Mouse (Mus musculus) heart, postnatal 14 days (tissue): ENCODE results near the gene Pradc1. TPM values are rescaled to one million over a fixed set of nuclear protein-coding genes. Genes with fewer than 3 reads are reported as not detected.

ENCODE experiments used
- DNase-seq, 2 experiments: peaks; one replicate each; pipeline ENCODE4 v3.0.0; 2021 to 2022
- intact Hi-C: fragments of 180-260 bp; cut with DNase I; formaldehyde crosslinking; loops from one replicate; pipeline ENCODE4 v1.15.1; 2025
- long read RNA-seq, 2 experiments: library from polyadenylated mRNA; stranded (forward); transcript quantifications; one replicate each; pipeline ENCODE4 v2.0.0; 2021
- total RNA-seq, 2 experiments: library from RNA; stranded (reverse); gene quantifications; 2 replicates each; pipeline ENCODE4 v1.2.3; 2021

Gene Pradc1
- 10 to 100 TPM; 14.3 to 15.5 TPM for total RNA-seq
- long read RNA-seq, experiment 1, partial matches to known transcripts, result 1 of 14 reads
- long read RNA-seq, experiment 1, other reads (novel, unspliced or antisense), result 7 of 14 reads
- long read RNA-seq, experiment 2, partial matches to known transcripts, result 0 of 9 reads
- long read RNA-seq, experiment 2, other reads (novel, unspliced or antisense), result 3 of 9 reads

DNA sequence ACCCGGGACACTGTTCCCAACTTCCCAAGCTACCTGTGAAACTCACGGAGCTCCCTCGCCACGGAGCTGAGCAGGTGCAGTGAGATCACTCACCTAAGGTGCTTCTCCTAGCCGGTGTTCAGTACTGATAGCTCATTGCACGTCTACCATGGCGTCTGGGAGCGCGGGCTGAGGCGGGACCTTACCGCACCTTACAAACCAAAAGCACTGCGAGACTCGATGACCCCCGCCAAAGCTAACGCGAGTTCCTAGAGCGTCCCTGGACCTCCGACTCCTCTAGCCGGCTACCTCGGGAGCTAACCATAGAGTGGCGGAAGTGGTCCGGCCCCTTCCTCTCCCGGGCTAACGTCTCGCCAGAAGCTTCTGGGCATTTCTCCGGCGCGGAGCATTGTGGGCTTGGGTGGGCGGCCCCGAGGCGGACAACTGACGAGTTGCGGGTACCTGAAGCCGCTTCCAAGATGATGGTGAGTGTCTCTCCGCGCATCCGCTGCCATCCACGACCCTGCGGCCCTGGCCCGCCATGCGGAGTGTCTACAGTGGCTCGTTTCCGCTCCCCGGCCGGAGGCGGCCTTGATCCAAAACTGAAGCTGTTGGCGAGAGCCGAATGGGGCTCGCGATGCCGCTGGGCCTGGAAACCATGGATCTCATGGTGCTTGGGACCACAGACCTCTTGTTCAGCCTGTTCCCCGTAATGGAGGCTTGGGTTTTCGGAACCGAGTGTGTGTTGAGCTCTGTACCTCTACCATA lies at the start of gene Pradc1:
TSS of gene Pradc1 (minus strand) at position 307 of the 747 bp plus-strand sequence.
- intact Hi-C loops, result loop anchor here (10.0 kb wide), 1 partner anchor 483 kb away; no protein-coding TSS in a partner anchor
- DNase-seq, result peak; percentile 96 to 97

DNA sequence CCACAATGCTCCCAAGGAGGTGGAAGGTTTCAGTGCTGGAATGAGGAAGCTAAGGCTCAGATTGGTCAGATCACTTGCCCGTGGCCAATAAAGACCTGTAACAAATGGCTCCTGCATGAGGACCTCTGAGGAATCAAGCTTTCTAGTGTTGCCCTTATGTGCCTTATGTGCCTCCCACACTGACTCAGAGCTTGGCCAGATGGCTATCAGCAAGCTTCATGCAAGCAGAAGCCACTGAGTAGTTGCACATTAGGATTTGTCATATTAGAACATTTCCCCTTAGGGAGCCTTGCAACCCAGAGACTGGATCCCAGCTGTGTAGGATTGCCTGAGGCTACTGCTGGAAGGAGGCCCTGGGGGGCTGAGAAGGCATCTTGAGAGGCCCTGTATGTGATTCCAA lies 48.6 kb upstream of the Pradc1 start:
- intact Hi-C loops, result no loop called here
- no peak for DNase-seq

GRCm38 (mm10) chr6:85498147-85498546 lies 46.4 kb upstream of the Pradc1 start:
- no peak for DNase-seq
- intact Hi-C loops, result no loop called here

DNA sequence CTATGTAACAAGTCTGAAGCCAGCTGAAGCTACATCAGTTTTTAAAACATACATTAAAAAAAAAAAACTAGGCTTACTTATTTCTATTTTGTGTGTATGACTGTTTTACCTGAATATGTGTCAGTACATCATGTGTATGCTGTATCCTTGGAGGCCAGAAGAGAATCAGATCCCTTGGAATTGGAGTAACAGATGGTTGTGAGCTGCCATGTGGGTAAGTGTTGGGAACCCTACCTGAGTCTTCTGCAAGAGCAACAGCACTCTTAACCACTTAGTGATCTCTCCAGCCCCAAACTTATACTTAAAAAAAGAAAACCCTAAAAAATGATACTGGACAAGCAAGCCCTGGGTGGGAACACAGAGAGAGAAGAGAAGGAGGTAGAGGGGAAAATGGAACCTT lies 45.2 kb upstream of the Pradc1 start:
- intact Hi-C loops, result no loop called here
- DNase-seq, result no peak

DNA sequence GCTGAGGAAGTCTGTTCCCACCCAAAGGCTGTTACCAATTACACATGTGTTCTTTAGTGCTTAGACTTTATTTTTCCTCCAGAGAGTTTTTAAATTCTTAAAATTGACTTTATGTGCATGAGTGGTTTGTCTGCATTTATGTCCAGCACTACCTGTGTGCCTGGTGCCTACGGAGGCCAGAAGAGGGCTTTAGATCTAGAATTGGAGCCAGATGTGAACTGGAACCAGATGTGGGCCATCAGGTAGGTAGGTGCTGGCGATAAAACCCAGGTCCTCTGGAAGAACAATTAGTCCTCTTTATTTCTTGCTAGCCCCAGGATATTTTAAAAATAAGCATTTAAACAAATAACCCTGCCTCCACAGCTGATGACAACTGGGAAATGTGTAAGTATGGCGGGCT lies 39.8 kb upstream of the Pradc1 start:
- no peak for DNase-seq
- intact Hi-C loops, result no loop called here

DNA sequence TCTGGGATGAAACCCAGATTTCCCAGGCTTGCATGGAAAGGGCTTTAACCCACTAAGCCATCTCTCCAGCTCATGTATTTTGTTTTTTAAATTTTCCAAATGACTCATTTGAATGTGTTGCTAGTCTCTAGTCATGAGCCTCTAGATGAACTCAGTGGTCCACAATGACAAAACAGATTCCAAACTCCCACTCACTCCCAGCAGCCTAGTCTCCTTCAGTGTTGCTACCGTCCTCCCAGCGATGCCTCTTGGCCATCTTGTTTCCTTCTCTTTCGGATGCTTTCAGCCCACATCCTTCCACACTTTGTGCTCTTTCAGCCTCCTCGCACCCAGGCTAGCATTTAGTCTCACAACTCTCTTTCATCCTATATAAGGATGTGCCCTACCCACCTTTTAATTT lies 38.5 kb upstream of the Pradc1 start:
- intact Hi-C loops, result no loop called here
- no peak for DNase-seq

- no peak for DNase-seq
- intact Hi-C loops, result no loop called here
Observed at GRCm38 (mm10) chr6:85489717-85490116, 37.9 kb upstream of the Pradc1 start.

- no peak for DNase-seq
- intact Hi-C loops, result no loop called here
Observed at GRCm38 (mm10) chr6:85488510-85488909, 36.7 kb upstream of the Pradc1 start.

GRCm38 (mm10) chr6:85485738-85486137 lies 34.0 kb upstream of the Pradc1 start:
- DNase-seq, result no peak
- intact Hi-C loops, result no loop called here

DNA sequence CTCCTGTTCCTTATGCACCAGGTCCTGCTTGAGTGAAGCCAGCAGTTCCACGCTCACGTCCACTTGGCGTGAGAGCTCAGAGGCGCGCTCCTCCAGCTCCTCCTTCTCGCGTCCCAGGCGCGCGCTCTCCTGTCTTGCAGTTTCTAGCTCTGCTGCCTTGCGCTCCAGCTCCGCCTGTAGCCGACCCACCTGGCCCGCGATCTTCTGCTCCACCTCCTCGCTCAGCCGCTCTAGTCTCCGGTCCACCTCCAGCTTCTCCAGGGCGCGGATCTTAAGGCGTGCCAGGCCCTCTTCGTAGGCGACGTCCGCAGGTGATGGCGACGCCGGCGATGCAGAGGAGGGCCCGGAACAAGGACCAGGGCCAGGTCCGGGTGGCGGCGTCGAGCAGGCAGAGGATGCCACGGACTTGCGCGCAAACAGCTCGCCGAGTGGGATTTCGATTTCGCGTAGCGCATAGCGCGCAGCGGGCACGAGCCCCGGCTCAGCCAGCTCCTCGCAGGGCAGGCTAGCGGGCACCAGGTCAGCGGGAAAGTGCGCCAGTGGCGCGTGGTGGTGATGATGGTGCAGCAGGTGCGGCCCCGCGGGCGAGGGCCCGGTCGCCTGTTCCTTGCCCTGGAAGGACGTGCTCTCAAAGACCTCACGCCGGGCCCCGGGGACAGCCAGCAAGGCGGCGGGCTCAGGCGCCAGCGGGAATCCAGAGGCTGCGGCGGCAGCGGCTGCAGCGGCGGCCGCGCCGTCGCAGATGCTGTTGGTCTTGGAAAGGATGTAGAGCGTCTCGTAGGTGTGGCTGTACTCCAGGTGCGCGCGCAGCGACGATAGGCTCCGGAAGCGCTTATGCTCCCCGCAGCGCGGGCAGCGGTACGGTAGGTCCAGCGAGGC lies 32.3 kb upstream of the Pradc1 start:
- intact Hi-C loops, result no loop called here
- DNase-seq, result no peak

DNA sequence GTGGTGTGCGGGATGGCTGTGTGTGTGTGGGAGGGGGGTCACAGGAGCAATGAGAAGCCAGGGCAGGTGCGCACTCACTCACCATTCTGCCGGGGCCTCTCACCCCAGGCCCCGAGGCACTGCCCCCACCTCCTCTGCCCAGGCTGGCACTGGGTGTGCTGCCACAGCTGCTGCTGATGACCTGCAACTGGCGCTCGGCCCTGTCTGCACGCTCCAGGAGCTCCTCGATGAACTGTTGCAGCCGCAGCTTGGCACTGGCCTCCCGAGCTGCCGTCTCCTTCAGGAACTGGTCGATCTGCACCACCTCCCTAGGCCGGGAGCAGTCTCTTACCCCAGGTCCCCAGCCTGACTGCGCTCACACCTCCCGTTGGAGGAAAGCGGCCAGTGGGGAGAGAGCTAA lies 28.9 kb upstream of the Pradc1 start:
- intact Hi-C loops, result no loop called here
- DNase-seq, result no peak

GRCm38 (mm10) chr6:85479979-85480378 lies 28.2 kb upstream of the Pradc1 start:
- no peak for DNase-seq
- intact Hi-C loops, result no loop called here

DNA sequence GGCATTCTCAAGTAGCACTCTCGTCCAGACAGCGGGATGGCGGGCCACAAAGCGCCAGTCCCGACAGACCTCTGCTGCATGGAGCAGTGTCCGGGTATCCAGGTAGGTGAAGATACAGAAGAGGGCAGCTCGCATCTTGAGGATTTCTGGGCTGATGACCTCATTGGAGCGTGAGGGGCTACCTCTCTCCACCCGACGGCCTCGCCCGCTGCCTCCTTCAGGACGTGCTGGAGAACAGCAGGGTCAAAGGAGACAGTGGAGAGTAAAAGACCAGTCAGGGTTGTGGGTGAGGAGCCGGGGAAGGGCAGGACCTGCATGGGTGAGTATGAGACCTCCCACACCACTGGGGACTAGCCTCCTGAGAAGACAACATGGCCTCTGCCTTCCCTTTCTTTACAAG lies 26.6 kb upstream of the Pradc1 start:
- DNase-seq, result no peak
- intact Hi-C loops, result no loop called here

DNA sequence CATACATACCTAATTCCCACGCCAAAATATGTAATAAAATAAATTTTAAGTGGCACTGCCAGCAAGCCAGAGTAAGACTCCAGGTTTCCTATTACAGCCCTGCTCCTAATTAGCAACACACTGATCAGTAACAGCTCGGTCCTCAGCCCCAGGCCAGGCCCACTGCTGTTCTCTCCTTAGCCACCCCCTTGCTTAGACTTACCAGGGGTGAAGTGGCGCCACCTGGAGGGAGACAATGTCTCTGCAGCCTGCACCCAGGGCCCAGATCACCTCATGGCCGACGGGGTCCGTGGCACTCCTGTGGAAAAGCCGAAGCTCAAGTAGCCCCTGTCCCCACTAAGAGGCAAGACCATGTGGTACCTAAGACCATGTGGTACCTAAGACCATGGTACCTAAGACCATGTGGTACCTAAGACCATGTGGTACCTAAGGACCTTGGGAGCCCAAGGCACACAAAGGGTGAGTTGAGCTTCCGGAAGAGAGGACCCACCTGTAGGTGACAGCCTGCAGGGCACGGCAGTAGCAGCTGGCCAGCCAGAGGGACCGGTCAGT lies 25.7 kb upstream of the Pradc1 start:
- intact Hi-C loops, result no loop called here
- DNase-seq, result no peak

GRCm38 (mm10) chr6:85475581-85475980 lies 23.8 kb upstream of the Pradc1 start:
- intact Hi-C loops, result no loop called here
- DNase-seq, result no peak

DNA sequence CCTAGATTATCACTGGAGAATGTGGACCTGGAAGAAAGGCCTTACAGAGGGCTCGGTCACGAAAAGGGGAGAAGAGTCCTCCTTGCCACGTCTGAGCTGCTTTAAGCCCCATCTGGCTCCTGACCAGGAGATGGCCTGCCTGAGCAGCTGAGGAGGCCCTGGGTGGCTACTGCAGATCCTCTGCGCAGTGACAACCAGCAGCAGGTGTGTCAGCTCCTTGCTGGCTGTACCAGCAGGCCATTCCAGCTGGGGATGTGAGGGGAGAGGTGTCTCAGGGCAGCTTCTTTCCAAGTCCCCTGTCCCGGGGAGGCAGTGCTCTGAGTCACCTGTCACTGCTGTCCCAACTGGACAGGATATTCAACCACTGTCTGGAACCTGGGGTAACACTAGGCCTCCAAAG lies 20.8 kb upstream of the Pradc1 start:
- intact Hi-C loops, result no loop called here
- DNase-seq, result no peak

GRCm38 (mm10) chr6:85471962-85472361 lies 20.2 kb upstream of the Pradc1 start:
- intact Hi-C loops, result no loop called here
- DNase-seq, result no peak

DNA sequence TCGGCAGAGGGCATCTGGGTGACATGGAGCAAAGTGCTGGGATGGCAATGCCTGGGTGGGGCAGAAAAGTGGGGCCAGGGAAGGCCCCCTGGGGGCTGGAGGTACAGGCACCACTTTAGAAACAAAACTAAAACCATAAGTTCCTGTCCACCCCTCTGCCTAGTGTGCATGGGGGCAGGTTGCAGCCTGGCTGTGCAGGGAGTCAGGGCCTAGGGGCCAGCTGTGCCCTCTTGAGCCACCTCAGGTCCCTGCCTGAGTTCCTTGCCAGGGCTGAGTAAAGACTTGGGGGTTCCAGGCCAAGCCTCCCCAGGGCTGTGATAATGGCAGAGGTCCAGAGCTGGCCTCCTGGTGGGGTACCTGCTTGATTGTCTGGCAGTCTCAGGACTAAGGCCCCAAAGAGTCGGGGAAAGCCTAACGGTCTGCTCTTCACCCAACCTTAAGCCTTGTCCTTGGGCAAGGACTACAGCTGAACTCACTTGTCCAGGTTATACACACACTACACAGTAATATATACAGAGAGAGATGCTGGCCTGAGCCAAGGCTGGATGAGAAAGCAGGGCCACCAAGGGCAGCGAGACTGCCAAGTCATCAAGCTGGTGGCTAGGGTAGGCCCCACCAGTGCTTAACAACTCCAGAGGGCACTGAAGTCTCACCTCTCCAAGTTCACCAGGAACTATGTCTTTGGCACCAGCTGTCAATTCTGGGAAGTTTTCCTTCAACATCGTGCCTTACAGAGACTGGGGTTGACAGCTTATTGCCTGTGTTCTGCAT lies 18.1 kb upstream of the Pradc1 start:
- DNase-seq, result no peak
- intact Hi-C loops, result no loop called here

DNA sequence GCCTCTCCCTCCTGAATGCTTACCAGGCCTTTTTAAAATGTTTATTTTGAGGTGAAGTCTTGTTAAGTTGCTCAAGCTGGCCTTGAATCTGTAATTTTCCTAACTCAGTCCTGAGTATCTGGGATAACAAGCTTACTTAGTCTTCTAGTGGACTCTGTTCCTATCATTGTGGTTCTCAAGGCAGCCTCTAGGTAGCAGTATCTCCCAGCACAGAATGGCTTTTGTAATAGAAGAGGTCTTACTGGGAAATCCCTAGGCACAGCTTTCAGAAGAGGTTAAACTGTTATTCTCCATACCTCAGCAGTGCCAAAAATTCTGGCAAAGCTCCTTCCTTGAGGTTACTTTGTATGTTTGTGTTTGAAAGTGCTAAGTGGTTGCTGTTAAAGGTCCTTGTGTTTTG lies 13.6 kb upstream of the Pradc1 start:
- intact Hi-C loops, result no loop called here
- no peak for DNase-seq

- intact Hi-C loops, result loop anchor here (10.0 kb wide), 1 partner anchor 475 kb away; no protein-coding TSS in a partner anchor
- no peak for DNase-seq
Observed at GRCm38 (mm10) chr6:85459621-85460020, 7.9 kb upstream of the Pradc1 start.
